Mouse (Mus musculus) bone marrow macrophage, adult 2 months (primary cell): ENCODE results near the gene Ppm1n. TPM values are rescaled to one million over a fixed set of nuclear protein-coding genes. Genes with fewer than 3 reads are reported as not detected.
A peak's percentile ranks its signal among the peaks of the same experiment; 100 is the strongest.

Source experiments
- H3K27ac ChIP-seq: 2 replicates; pipeline ENCODE4 v1.5.1; 2012; ENCODE audit warnings: low read depth, low read length; ENCODE audit not compliant: insufficient read depth
- H3K4me1 ChIP-seq: 2 replicates; pipeline ENCODE4 v1.6.1; 2012; ENCODE audit warnings: low read length; ENCODE audit not compliant: control insufficient read depth, insufficient read depth
- H3K4me3 ChIP-seq: 2 replicates; pipeline ENCODE4 v1.5.1; 2012; ENCODE audit warnings: mild to moderate bottlenecking, low read length, moderate library complexity; ENCODE audit not compliant: insufficient read depth
- CTCF ChIP-seq: IDR thresholded peaks from 2 replicates; pipeline ENCODE4 v1.5.1; 2012; ENCODE audit warnings: low read depth, mild to moderate bottlenecking, low read length, moderate library complexity
- POLR2A ChIP-seq: IDR thresholded peaks from 2 replicates; pipeline ENCODE4 v1.6.1; 2012; ENCODE audit warnings: mild to moderate bottlenecking, low read depth, low read length, borderline replicate concordance
- polyA plus RNA-seq: library from polyadenylated mRNA; stranded (reverse); fragments of >200 nt; gene quantifications from 2 replicates; pipeline ENCODE4 v1.2.4, GENCODE M21; 2012; ENCODE audit not compliant: missing spikeins, insufficient read depth, insufficient read length

The Ppm1n gene
- polyA plus RNA-seq, 1 experiment: 4.2 TPM

- H3K27ac ChIP-seq: no peak overlapping the region
- TF ChIP-seq POLR2A: no peak
- TF ChIP-seq CTCF: no peak
- H3K4me3 ChIP-seq: no peak overlapping the region
- peaks cover 22% of the 10 kb centered on the region for H3K4me1 ChIP-seq
Measured at GRCm38 (mm10) chr7:19238344-19238743, 41.5 kb downstream of the Ppm1n start.

GRCm38 (mm10) chr7:19236411-19236810 lies 43.5 kb downstream of the Ppm1n start:
- Histone ChIP-seq H3K4me3 (no peak overlapping the region), H3K27ac (no peak overlapping the region), H3K4me1 (peaks cover 27% of the 10 kb centered on the region)
- TF ChIP-seq POLR2A: no peak
- TF ChIP-seq CTCF: no peak

DNA sequence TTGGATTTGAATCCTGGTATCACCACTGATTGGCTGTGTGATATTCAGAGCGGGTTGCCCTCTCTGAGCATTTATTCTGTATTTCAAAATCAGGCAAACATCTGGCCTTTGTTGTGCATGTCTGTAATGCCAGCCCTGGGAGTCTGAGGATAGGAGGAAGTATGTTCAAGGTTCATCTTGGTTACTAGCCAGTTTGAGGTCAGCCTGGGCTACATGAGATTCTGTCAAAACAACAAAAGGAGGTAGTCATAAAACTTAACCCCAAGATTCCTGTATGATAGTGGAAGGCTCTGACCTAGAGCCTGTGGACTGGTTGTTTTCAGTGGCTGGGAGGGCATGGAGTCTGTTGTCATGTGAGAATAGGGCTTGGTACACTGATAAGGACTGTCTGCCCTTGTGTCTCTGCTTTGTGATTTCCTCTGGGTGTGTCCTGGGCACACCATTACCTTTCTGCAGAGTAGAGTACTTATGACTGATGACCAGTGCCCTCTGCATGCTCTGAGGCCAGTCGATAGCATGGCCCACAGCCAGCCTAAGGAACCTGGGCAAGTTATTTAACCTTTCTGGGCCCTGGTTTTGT lies 44.7 kb downstream of the Ppm1n start:
- H3K4me3 ChIP-seq: no peak overlapping the region
- H3K4me1 ChIP-seq: peaks cover 30% of the 10 kb centered on the region
- H3K27ac ChIP-seq: peak overlapping the region; percentile 7; the same call in 1 of the 2 replicates
- TF ChIP-seq CTCF: no peak
- no peak for TF ChIP-seq POLR2A

- Histone ChIP-seq H3K4me1 (peaks cover 33% of the 10 kb centered on the region), H3K4me3 (no peak overlapping the region), H3K27ac (peak overlapping the region; percentile 7; the same call in 1 of the 2 replicates)
- TF ChIP-seq POLR2A: no peak
- no peak for TF ChIP-seq CTCF
Measured at GRCm38 (mm10) chr7:19234652-19235051, 45.2 kb downstream of the Ppm1n start.

DNA sequence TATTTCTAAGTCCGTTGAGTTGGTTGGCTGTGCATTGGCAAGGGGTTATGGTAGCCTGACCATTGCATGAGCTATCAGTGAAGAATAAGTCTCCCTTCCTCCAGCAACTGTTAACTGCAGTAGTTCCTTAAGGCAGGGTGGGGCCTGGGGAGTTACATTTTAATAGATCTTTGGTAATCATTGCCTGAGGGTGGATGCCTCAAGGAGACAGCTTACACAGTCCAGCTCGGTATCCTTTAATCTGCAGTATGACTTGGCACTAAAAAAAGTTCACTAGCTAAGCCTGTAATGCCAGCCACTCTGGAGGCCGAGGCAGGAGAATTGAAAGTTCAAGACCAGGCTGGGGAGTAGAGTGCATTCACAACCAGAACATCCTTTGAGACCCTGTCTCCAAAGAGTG lies 48.0 kb downstream of the Ppm1n start:
- Histone ChIP-seq H3K27ac (no peak overlapping the region), H3K4me1 (peaks cover 32% of the 10 kb centered on the region), H3K4me3 (no peak overlapping the region)
- TF ChIP-seq POLR2A (no peak), CTCF (no peak)

DNA sequence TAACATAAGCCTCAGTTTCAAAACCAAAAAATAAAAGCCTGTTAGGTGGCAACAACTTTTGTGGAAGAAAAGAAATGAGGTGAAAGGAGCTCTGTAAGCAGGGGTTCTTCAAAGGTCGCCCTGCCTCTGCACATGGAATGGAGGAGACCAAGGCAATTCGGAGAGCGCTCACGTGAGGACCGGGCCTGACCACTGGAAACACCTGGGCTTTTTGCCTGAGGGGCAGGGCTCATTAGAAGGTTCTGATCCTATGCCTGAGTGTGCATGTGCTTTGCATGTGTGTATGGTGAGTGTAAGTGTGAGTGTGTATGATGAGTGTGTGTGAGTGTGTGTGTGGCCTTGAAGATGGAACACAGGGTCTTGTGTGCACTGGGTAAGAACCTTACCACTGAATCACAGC lies 49.0 kb downstream of the Ppm1n start:
- H3K27ac ChIP-seq: no peak overlapping the region
- peaks cover 32% of the 10 kb centered on the region for H3K4me1 ChIP-seq
- no peak for TF ChIP-seq CTCF
- TF ChIP-seq POLR2A: no peak
- H3K4me3 ChIP-seq: no peak overlapping the region

- H3K4me1 ChIP-seq: peaks cover 26% of the 10 kb centered on the region
- TF ChIP-seq CTCF: no peak
- TF ChIP-seq POLR2A: no peak
- H3K27ac ChIP-seq: no peak overlapping the region
- 0 out of 2 replicates have a peak overlapping the region, but pooled peaks have one; percentile 65 for H3K4me3 ChIP-seq
Measured at GRCm38 (mm10) chr7:19230041-19230580, 49.8 kb downstream of the Ppm1n start.

DNA sequence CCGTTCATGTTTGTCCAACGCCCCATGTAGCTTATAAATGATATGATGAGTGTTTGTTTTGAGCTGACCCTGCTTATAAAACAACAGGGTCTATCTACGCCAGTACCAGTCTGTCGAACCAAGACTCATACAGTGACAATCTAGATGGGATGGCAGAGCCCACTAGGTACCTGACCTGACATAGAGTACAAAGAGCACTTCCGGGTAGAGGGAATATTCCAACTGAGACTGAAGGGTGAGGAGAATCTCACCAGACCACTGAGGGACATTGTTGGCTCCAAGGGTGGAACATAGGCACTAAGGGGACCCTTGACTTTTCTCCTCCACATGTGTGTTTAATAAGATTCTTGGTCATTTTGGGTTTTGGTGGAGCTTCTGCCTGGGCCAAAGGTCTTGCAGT lies 50.5 kb downstream of the Ppm1n start:
- TF ChIP-seq POLR2A (no peak), CTCF (no peak)
- Histone ChIP-seq H3K27ac (peak overlapping the region; percentile 45), H3K4me1 (peaks cover 20% of the 10 kb centered on the region), H3K4me3 (peak overlapping the region; percentile 65)

GRCm38 (mm10) chr7:19228793-19229148 lies 51.1 kb downstream of the Ppm1n start:
- Histone ChIP-seq H3K27ac (peak overlapping the region; percentile 45), H3K4me3 (peak overlapping the region; percentile 65), H3K4me1 (peaks cover 20% of the 10 kb centered on the region)
- no peak for TF ChIP-seq POLR2A

DNA sequence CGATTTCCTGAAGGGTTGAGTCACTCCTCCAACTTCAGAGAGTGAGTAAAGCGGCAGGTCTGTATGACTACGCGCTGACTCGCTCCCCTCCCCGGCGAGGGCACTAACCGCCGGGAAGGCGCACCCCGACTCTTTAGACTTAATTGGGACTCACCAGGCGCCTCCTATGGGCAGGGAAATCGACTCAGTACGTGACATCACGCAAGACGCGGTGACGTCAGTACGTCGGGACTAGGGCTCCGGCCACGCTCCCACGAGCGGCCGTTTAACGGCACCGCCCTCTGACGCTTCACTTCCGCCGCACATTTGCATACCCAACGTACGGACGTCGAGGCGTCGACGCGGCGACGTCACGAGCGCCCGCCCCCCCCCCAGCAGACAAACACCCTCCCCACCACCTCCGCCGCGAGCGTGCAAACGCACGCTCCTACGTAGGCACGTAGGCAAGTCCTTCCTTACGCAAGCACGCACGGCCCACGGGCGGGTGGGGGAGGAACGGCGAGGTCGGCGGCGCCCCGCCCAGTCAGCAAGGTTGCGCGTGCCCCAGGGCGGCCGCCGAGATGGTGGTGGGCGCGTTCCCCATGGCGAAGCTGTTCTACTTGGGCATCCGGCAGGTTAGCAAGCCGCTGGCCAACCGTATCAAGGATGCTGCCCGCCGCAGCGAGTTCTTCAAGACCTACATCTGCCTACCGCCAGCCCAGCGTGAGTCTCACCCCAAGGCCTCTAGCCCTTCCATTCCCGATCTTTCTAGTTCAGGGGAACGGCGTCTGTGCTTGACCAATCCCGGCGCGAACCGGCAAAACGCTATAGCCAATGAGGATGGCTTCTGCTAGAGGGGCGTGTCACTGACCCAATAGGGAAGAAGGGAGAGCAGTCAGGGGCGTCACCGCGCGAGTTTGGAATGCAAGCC lies 51.7 kb downstream of the Ppm1n start, which contains the start of gene Opa3:
Opa3 (plus strand) TSS at position 452 of the 910 bp plus-strand sequence.
- Histone ChIP-seq H3K4me3 (peak within 1 kb of the TSS; percentile 82), H3K27ac (peak within 1 kb of the TSS; percentile 94), H3K4me1 (peaks cover 20% of the 10 kb centered on the region)
- no peak for TF ChIP-seq CTCF
- peak; percentile 46; the same call in 1 of the 2 replicates for TF ChIP-seq POLR2A
